Mouse (Mus musculus) stomach, embryonic 16.5 days (tissue): ENCODE data around the gene Ms4a5. TPM values are rescaled to one million over a fixed set of nuclear protein-coding genes. Genes with fewer than 3 reads are reported as not detected.
A peak's percentile ranks its signal among the peaks of the same experiment; 100 is the strongest.

ENCODE experiments used
- ATAC-seq: fragments of 200-750 bp; cut with Nextera tagmentation; 2 replicates; pipeline ENCODE4 v1.8.0; 2017; ENCODE audit warnings: moderate number of reproducible peaks, moderate TSS enrichment; ENCODE audit not compliant: insufficient read depth, low FRiP score
- H3K27ac ChIP-seq: fragments of 300-500 bp; sonication (generic); 2 replicates; pipeline ENCODE4 v1.5.1; 2014; ENCODE audit warnings: low read length
- H3K27me3 ChIP-seq: fragments of 300-500 bp; sonication (generic); 2 replicates; pipeline ENCODE4 v1.6.1; 2014; ENCODE audit warnings: low read length, control low read depth, mixed read lengths; ENCODE audit not compliant: control insufficient read depth, insufficient read depth
- H3K36me3 ChIP-seq: fragments of 300-500 bp; sonication (generic); 2 replicates; pipeline ENCODE4 v1.6.1; 2014; ENCODE audit warnings: low read length; ENCODE audit not compliant: control insufficient read depth, insufficient read depth
- H3K4me1 ChIP-seq: fragments of 300-500 bp; sonication (generic); 2 replicates; pipeline ENCODE4 v1.6.1; 2014; ENCODE audit warnings: low read length, control low read depth, mixed read lengths; ENCODE audit not compliant: control insufficient read depth, insufficient read depth
- H3K4me2 ChIP-seq: fragments of 300-500 bp; sonication (generic); 2 replicates; pipeline ENCODE4 v1.6.1; 2014; ENCODE audit warnings: low read depth, low read length, mixed read lengths
- H3K4me3 ChIP-seq: fragments of 300-500 bp; sonication (generic); replicated peaks from 2 replicates; pipeline ENCODE4 v1.5.1; 2014; ENCODE audit warnings: mild to moderate bottlenecking, low read length
- H3K9ac ChIP-seq: fragments of 300-500 bp; sonication (generic); 2 replicates; pipeline ENCODE4 v1.6.1; 2014; ENCODE audit warnings: low read length
- H3K9me3 ChIP-seq: fragments of 300-500 bp; sonication (generic); replicated peaks from 2 replicates; pipeline ENCODE4 v1.6.1; 2016; ENCODE audit warnings: low read length, control low read depth; ENCODE audit not compliant: control insufficient read depth
- WGBS: fragments of 180-500 bp; shearing (Covaris S2); extraction: QIAGEN DNeasy Blood & Tissue Kit; methylation state at CpG from one replicate; pipeline ENCODE4 v1.1.7; 2014; 5-methylcytosine and 5-hydroxymethylcytosine counted together
- polyA plus RNA-seq: library from polyadenylated mRNA; unstranded; fragments of >200 nt; fragmentation: Nextera tagmentation; extraction: Ambion mirVana; gene quantifications from 2 replicates; pipeline ENCODE4 v1.2.1, GENCODE M21; 2015

The Ms4a5 gene
- polyA plus RNA-seq, 1 experiment from 2014 or later: not detected

DNA sequence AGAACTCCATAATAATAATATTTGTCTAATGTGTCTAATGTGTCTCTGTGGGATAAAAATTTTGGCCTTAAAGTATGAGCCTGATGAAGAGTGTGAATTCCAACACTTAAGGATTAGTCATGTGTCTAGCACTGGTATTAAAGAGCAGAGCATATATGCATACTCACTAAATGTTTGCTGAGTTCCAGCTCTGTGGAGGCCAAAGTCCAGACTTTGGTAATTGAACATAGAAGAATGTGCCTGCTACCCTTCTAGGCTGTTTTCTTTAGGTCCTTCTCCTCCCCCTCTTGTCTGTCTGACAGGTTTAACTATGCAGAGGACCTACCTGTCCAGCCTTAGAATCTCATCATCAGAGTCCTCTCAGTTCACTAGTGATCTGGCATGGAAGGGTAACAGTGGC, 47.9 kb downstream of the Ms4a5 start:
- Histone ChIP-seq H3K4me1 (no peaks in the 10 kb centered on the region), H3K4me2 (no peak overlapping the region), H3K27me3 (no peaks in the 10 kb centered on the region), H3K9me3 (no peaks in the 10 kb centered on the region), H3K9ac (no peak overlapping the region), H3K4me3 (no peak overlapping the region), H3K36me3 (no peaks in the 10 kb centered on the region), H3K27ac (peak overlapping the region; percentile 75; the same call in 1 of the 2 replicates)
- no peak; the same call in 1 of the 2 replicates for ATAC-seq

DNA sequence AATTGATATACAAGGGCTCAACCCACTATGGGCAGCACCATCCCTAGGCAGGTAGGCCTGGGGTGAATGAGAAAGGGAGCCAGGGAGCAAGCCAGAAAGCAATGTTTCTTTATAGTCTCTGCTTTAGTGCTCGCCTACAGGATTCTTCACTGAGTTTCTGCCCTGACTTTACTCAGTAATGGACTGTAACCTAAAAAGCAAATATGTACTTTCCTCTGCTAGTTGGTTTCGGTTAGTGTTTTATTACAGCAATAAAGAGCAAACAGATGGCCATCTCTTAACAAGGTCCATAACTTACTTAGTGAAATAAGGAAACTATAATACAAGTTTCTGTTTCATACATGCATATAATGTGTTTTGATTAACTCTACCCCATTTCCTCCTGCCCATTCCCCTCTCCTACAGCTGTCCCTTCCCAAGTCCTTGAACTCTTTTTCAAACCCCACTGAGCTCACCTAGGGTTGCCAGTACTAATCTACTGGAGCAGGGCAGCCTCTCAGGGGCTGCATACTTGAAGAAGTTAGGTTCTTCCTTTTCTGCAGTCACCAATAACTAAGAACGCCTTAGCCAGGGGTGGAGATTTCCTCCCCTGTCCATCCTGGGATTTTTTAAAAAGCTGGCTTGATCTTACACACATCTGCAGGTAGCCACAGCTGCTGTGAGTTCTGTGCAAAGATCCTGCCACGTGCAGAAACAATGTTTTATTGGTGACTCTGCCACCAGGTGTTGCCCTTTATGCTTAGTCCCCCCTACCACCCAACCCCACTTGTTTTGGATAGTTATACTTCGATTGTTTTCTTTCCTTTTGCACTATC, 48.5 kb downstream of the Ms4a5 start:
- Histone ChIP-seq H3K27ac (peak overlapping the region; percentile 85), H3K4me2 (no peak overlapping the region), H3K9ac (no peak overlapping the region), H3K36me3 (no peaks in the 10 kb centered on the region), H3K4me3 (no peak overlapping the region), H3K9me3 (no peaks in the 10 kb centered on the region), H3K27me3 (no peaks in the 10 kb centered on the region), H3K4me1 (no peaks in the 10 kb centered on the region)
- peak; percentile 75 for ATAC-seq
- WGBS: 53% methylated on average over 5 of the region's 5 CpGs

- H3K9ac ChIP-seq: no peak overlapping the region
- H3K9me3 ChIP-seq: no peaks in the 10 kb centered on the region
- 80% methylated on average over 5 of the region's 5 CpGs for WGBS
- no peaks in the 10 kb centered on the region for H3K27me3 ChIP-seq
- no peak overlapping the region for H3K4me3 ChIP-seq
- no peak for ATAC-seq
- no peaks in the 10 kb centered on the region for H3K4me1 ChIP-seq
- no peak overlapping the region for H3K4me2 ChIP-seq
- H3K27ac ChIP-seq: peak overlapping the region; percentile 85
- no peaks in the 10 kb centered on the region for H3K36me3 ChIP-seq
These were observed 49.4 kb downstream of the Ms4a5 start for GRCm38 (mm10) chr19:11234244-11234643.

DNA sequence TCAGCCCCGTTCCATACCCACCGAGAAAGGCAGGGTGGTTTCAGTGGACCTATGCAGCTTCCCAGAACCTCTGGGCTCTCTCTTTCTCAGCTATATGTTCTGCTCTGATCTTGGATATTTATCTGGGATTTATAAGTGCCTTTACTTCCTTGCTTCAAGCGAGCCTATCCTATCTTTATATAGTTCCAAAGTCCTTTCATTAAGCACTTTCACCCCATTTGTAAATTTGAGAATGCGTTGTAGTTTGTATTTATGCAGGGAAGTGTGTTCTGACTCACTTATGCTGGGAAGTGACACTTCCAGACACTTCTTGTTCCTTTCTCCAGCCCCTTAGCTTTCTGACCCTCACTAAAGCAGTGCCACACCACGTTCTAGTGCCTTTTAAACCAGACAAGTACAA, 51.3 kb downstream of the Ms4a5 start, which contains the start of gene Ms4a12:
Gene Ms4a12, minus strand, starts transcription at position 101 of the 400 bp plus-strand sequence.
- no peaks in the 10 kb centered on the region for H3K27me3 ChIP-seq
- H3K4me1 ChIP-seq: no peaks in the 10 kb centered on the region
- H3K4me3 ChIP-seq: no peak within 1 kb of the TSS
- no peak within 1 kb of the TSS for H3K9ac ChIP-seq
- WGBS: 67% methylated on average over 5 of the region's 5 CpGs
- H3K4me2 ChIP-seq: no peak within 1 kb of the TSS
- no peaks in the 10 kb centered on the region for H3K9me3 ChIP-seq
- ATAC-seq: no peak
- no peaks in the 10 kb centered on the region for H3K36me3 ChIP-seq
- H3K27ac ChIP-seq: no peak within 1 kb of the TSS; the same call in 1 of the 2 replicates

Other genes with a start within 250 kb of the Ms4a5 start
- 6.0 and 7.8 TPM in 2 replicates for gene Ms4a8a, start 202.8 kb downstream of the Ms4a5 start, polyA plus RNA-seq
- not detected in 2 replicates for gene 1700017D01Rik, start 153.0 kb downstream of the Ms4a5 start, polyA plus RNA-seq
- not detected in 2 replicates for gene 1700025F22Rik, start 118.6 kb downstream of the Ms4a5 start, polyA plus RNA-seq
- not detected in 2 replicates for gene Ms4a13, start 87.1 kb downstream of the Ms4a5 start, polyA plus RNA-seq
- 0.17 and 0.20 TPM in 2 replicates for gene Ms4a12, start 51.4 kb downstream of the Ms4a5 start, polyA plus RNA-seq
- 0.11 TPM in 1 of 2 replicates, not detected in the other for gene Ms4a1, start 17.6 kb downstream of the Ms4a5 start, polyA plus RNA-seq
- gene Ms4a14, start 30.6 kb upstream of the Ms4a5 start, polyA plus RNA-seq: 0.08 TPM in 1 of 2 replicates, not detected in the other
- gene Ms4a7, start 52.3 kb upstream of the Ms4a5 start, polyA plus RNA-seq: 3.8 and 6.7 TPM in 2 replicates
- gene Ms4a4a, start 91.7 kb upstream of the Ms4a5 start, polyA plus RNA-seq: 10.5 and 10.7 TPM in 2 replicates
- 2.4 and 2.8 TPM in 2 replicates for gene Ms4a4c, start 120.9 kb upstream of the Ms4a5 start, polyA plus RNA-seq
- gene Ms4a4b, start 159.7 kb upstream of the Ms4a5 start, polyA plus RNA-seq: 0.56 and 1.1 TPM in 2 replicates
- 9.3 and 12.4 TPM in 2 replicates for gene Ms4a6c, start 185.5 kb upstream of the Ms4a5 start, polyA plus RNA-seq
- 0.17 and 0.29 TPM in 2 replicates for gene Gm8369, start 202.1 kb upstream of the Ms4a5 start, polyA plus RNA-seq
- gene Ms4a6b, start 232.6 kb upstream of the Ms4a5 start, polyA plus RNA-seq: 7.4 and 8.4 TPM in 2 replicates